In genomic region chr1:36513310-36513709, GRCm38 (mm10) we compare ENCODE assay signal across 7 mouse cellular contexts. TPM values are rescaled to one million over a fixed set of nuclear protein-coding genes. Genes with fewer than 3 reads are reported as not detected.
DNase-seq lines count a peak whose midpoint lies in the region; ATAC-seq and TF ChIP-seq lines count a peak whose summit lies in the region.

No protein-coding gene starts in this region.

- H3K4me3 ChIP-seq in spleen, adult 2 months (ENCODE audit: extremely low read depth, insufficient read depth, insufficient read length), result 0 out of 2 replicates have a peak overlapping the region, but pooled peaks have one; percentile 89
- H3K4me3 ChIP-seq in forebrain, embryonic 11.5 days (ENCODE audit: low read depth, low read length), result peak overlapping the region; percentile 92
- peak overlapping the region; percentile 84 for H3K4me3 ChIP-seq in limb, embryonic 11.5 days (ENCODE audit: low read depth, low read length)
- peak overlapping the region; percentile 95 for H3K4me3 ChIP-seq in stomach, embryonic 16.5 days (replicated peaks; ENCODE audit: low read length)

- peak overlapping the region; percentile 84 for H3K9ac ChIP-seq in forebrain, embryonic 11.5 days (ENCODE audit: low read length)
- H3K9ac ChIP-seq in limb, embryonic 11.5 days (ENCODE audit: low read length), result peak overlapping the region; percentile 85; the same call in 1 of the 2 replicates
- H3K9ac ChIP-seq in stomach, embryonic 16.5 days (ENCODE audit: low read length), result peak overlapping the region; percentile 90

- H3K9me3 ChIP-seq in forebrain, embryonic 11.5 days (ENCODE audit: control insufficient read depth, low read length), result no peaks in the 10 kb centered on the region
- no peaks in the 10 kb centered on the region for H3K9me3 ChIP-seq in limb, embryonic 11.5 days (ENCODE audit: control insufficient read depth, low read length)
- H3K9me3 ChIP-seq in stomach, embryonic 16.5 days (replicated peaks; ENCODE audit: control insufficient read depth, low read length), result no peaks in the 10 kb centered on the region

- no peak for TF ChIP-seq POLR2A in spleen, adult 2 months (IDR thresholded peaks at IDR 0.05; ENCODE audit: low read depth, low read length)

- H3K36me3 ChIP-seq in spleen, adult 2 months (ENCODE audit: control insufficient read depth, insufficient read depth, low read length), result no peaks in the 10 kb centered on the region
- peaks cover 3% of the 10 kb centered on the region; the same call in 1 of the 2 replicates for H3K36me3 ChIP-seq in forebrain, embryonic 11.5 days (ENCODE audit: control insufficient read depth, insufficient read depth, low read length)
- no peaks in the 10 kb centered on the region for H3K36me3 ChIP-seq in limb, embryonic 11.5 days (ENCODE audit: control insufficient read depth, insufficient read depth, low read length)
- no peaks in the 10 kb centered on the region for H3K36me3 ChIP-seq in stomach, embryonic 16.5 days (ENCODE audit: control insufficient read depth, insufficient read depth, low read length)

- no peak overlapping the region for H3K27ac ChIP-seq in spleen, adult 2 months (ENCODE audit: insufficient read depth, low read length)
- no peak overlapping the region for H3K27ac ChIP-seq in forebrain, embryonic 11.5 days (ENCODE audit: low read depth, low read length)
- no peak overlapping the region for H3K27ac ChIP-seq in limb, embryonic 11.5 days (replicated peaks; ENCODE audit: low read depth, low read length)
- no peak overlapping the region for H3K27ac ChIP-seq in stomach, embryonic 16.5 days (ENCODE audit: low read length)

- TF ChIP-seq CTCF in spleen, adult 2 months (IDR thresholded peaks at IDR 0.05; ENCODE audit: extremely low read depth, insufficient read depth, insufficient read length, insufficient replicate concordance), result no peak

- 45% methylated on average over 1 of the region's 1 CpGs for WGBS in spleen, adult 2 months
- WGBS in forebrain, embryonic 11.5 days, result 3% methylated on average over 1 of the region's 1 CpGs
- 3% methylated on average over 1 of the region's 1 CpGs for WGBS in limb, embryonic 11.5 days
- WGBS in stomach, embryonic 16.5 days, result 5% methylated on average over 1 of the region's 1 CpGs

- H3K4me2 ChIP-seq in forebrain, embryonic 11.5 days (ENCODE audit: low read depth, low read length, severe bottlenecking), result peak overlapping the region; percentile 96
- peak overlapping the region; percentile 96 for H3K4me2 ChIP-seq in limb, embryonic 11.5 days (ENCODE audit: low read depth, severe bottlenecking)
- H3K4me2 ChIP-seq in stomach, embryonic 16.5 days (ENCODE audit: low read depth, low read length), result peak overlapping the region; percentile 98

- ATAC-seq in forebrain, embryonic 11.5 days (replicated peaks; ENCODE audit: low FRiP score), result no peak
- no peak for ATAC-seq in limb, embryonic 11.5 days (ENCODE audit: insufficient number of reproducible peaks, low FRiP score, low TSS enrichment, low read depth)
- no peak for ATAC-seq in stomach, embryonic 16.5 days (ENCODE audit: insufficient read depth, low FRiP score)

- peaks cover 6% of the 10 kb centered on the region for H3K4me1 ChIP-seq in spleen, adult 2 months (ENCODE audit: control insufficient read depth, insufficient read depth, insufficient read length)
- peaks cover 4% of the 10 kb centered on the region for H3K4me1 ChIP-seq in forebrain, embryonic 11.5 days (replicated peaks; ENCODE audit: control insufficient read depth, insufficient read depth, low read length)
- H3K4me1 ChIP-seq in limb, embryonic 11.5 days (ENCODE audit: control insufficient read depth, insufficient read depth, low read length), result peaks cover 8% of the 10 kb centered on the region
- peaks cover 19% of the 10 kb centered on the region for H3K4me1 ChIP-seq in stomach, embryonic 16.5 days (ENCODE audit: control insufficient read depth, insufficient read depth, low read length)

- no peak for DNase-seq in spleen, adult 2 months (ENCODE audit: low read depth in 1 of 2, low spot score in 2 of 2)
- no peak for DNase-seq in spleen, postnatal 10 days (ENCODE audit: low spot score in 2 of 2)
- no peak for DNase-seq in forebrain, embryonic 11.5 days (ENCODE audit: low spot score)
- DNase-seq in limb, embryonic 11.5 days (ENCODE audit: low spot score), result no peak
- no peak for DNase-seq in cerebellum, adult 18-20 months
- DNase-seq in left cerebral cortex, adult 11 months (ENCODE audit: low spot score), result no peak

- H3K27me3 ChIP-seq in spleen, adult 2 months (ENCODE audit: control insufficient read depth, insufficient read depth, low read length), result no peaks in the 10 kb centered on the region
- H3K27me3 ChIP-seq in forebrain, embryonic 11.5 days (ENCODE audit: control insufficient read depth, insufficient read depth, low read length), result no peaks in the 10 kb centered on the region
- H3K27me3 ChIP-seq in limb, embryonic 11.5 days (ENCODE audit: control insufficient read depth, insufficient read depth, low read length), result no peaks in the 10 kb centered on the region
- H3K27me3 ChIP-seq in stomach, embryonic 16.5 days (ENCODE audit: control insufficient read depth, insufficient read depth, low read length), result no peaks in the 10 kb centered on the region

RNA-seq across cellular contexts. Expression of gene Cnnm3, which starts 1.6 kb away (rescaled TPM):
- polyA plus RNA-seq in spleen, adult 2 months (2012; rRNA removed), result 18.4 and 24.1 TPM in 2 replicates
- polyA plus RNA-seq in forebrain, embryonic 11.5 days (2014; fragmentation: Nextera tagmentation; extraction: Ambion mirVana), result 6.8 and 7.4 TPM in 2 replicates
- 4.8 and 6.0 TPM in 2 replicates for polyA plus RNA-seq in limb, embryonic 11.5 days (2014; fragmentation: Nextera tagmentation; extraction: Ambion mirVana)
- polyA plus RNA-seq in stomach, embryonic 16.5 days (2015; fragmentation: Nextera tagmentation; extraction: Ambion mirVana), result 2.5 and 3.0 TPM in 2 replicates

RNA-seq across cellular contexts. Expression of gene Ankrd23, which starts 23.4 kb away (rescaled TPM):
- polyA plus RNA-seq in spleen, adult 2 months (2012; rRNA removed), result 16.6 and 17.7 TPM in 2 replicates
- polyA plus RNA-seq in forebrain, embryonic 11.5 days (2014; fragmentation: Nextera tagmentation; extraction: Ambion mirVana), result 14.1 and 16.5 TPM in 2 replicates
- 7.3 and 8.8 TPM in 2 replicates for polyA plus RNA-seq in limb, embryonic 11.5 days (2014; fragmentation: Nextera tagmentation; extraction: Ambion mirVana)
- 18.0 and 21.7 TPM in 2 replicates for polyA plus RNA-seq in stomach, embryonic 16.5 days (2015; fragmentation: Nextera tagmentation; extraction: Ambion mirVana)

RNA-seq across cellular contexts. Expression of gene Gm42417, which starts 25.9 kb away (rescaled TPM):
- polyA plus RNA-seq in spleen, adult 2 months (2012; rRNA removed), result not detected in 2 replicates
- not detected in 2 replicates for polyA plus RNA-seq in forebrain, embryonic 11.5 days (2014; fragmentation: Nextera tagmentation; extraction: Ambion mirVana)
- polyA plus RNA-seq in limb, embryonic 11.5 days (2014; fragmentation: Nextera tagmentation; extraction: Ambion mirVana), result 0.29 and 0.79 TPM in 2 replicates
- 1.9 TPM in 1 of 2 replicates, not detected in the other for polyA plus RNA-seq in stomach, embryonic 16.5 days (2015; fragmentation: Nextera tagmentation; extraction: Ambion mirVana)

RNA-seq across cellular contexts. Expression of gene Ankrd39, which starts 33.9 kb away (rescaled TPM):
- 22.2 and 26.0 TPM in 2 replicates for polyA plus RNA-seq in spleen, adult 2 months (2012; rRNA removed)
- polyA plus RNA-seq in forebrain, embryonic 11.5 days (2014; fragmentation: Nextera tagmentation; extraction: Ambion mirVana), result 18.7 and 20.8 TPM in 2 replicates
- 16.0 and 17.4 TPM in 2 replicates for polyA plus RNA-seq in limb, embryonic 11.5 days (2014; fragmentation: Nextera tagmentation; extraction: Ambion mirVana)
- polyA plus RNA-seq in stomach, embryonic 16.5 days (2015; fragmentation: Nextera tagmentation; extraction: Ambion mirVana), result 26.7 and 30.5 TPM in 2 replicates

RNA-seq across cellular contexts. Expression of gene Cnnm4, which starts 41.9 kb away (rescaled TPM):
- polyA plus RNA-seq in spleen, adult 2 months (2012; rRNA removed), result 5.6 and 5.7 TPM in 2 replicates
- 14.6 and 15.0 TPM in 2 replicates for polyA plus RNA-seq in forebrain, embryonic 11.5 days (2014; fragmentation: Nextera tagmentation; extraction: Ambion mirVana)
- 16.0 and 16.3 TPM in 2 replicates for polyA plus RNA-seq in limb, embryonic 11.5 days (2014; fragmentation: Nextera tagmentation; extraction: Ambion mirVana)
- polyA plus RNA-seq in stomach, embryonic 16.5 days (2015; fragmentation: Nextera tagmentation; extraction: Ambion mirVana), result 16.7 and 18.5 TPM in 2 replicates
